Mouse (Mus musculus) olfactory bulb, adult 2 months (tissue): ENCODE results near the gene Ccdc50.

ENCODE experiments used
- CTCF ChIP-seq: fragments of 200-500 bp; IDR thresholded peaks from 2 replicates; pipeline ENCODE4 v1.5.1; 2012; ENCODE audit warnings: low read depth, mild to moderate bottlenecking, low read length, moderate library complexity; ENCODE audit not compliant: insufficient read depth
- POLR2A ChIP-seq: fragments of 200-500 bp; IDR thresholded peaks from 2 replicates; pipeline ENCODE4 v1.6.1; 2012; ENCODE audit warnings: mild to moderate bottlenecking, low read depth, low read length, moderate library complexity; ENCODE audit not compliant: insufficient read depth

- TF ChIP-seq CTCF = no peak
- no peak for TF ChIP-seq POLR2A
Observed at GRCm38 (mm10) chr16:27374139-27374538, 14.5 kb upstream of the Ccdc50 start.
